Mouse (Mus musculus) testis, adult 2 months (tissue): Measurements from ENCODE around the gene Epha1.

Source experiments
- CTCF ChIP-seq: fragments of 200-500 bp; IDR thresholded peaks from 2 replicates; pipeline ENCODE4 v1.5.1; 2012; ENCODE audit warnings: low read depth, mild to moderate bottlenecking, inconsistent platforms, low read length, moderate library complexity; ENCODE audit not compliant: control insufficient read depth, insufficient read depth, insufficient replicate concordance
- POLR2A ChIP-seq: fragments of 200-500 bp; IDR thresholded peaks from 2 replicates; pipeline ENCODE4 v1.6.1; 2012; ENCODE audit warnings: low read depth, mild to moderate bottlenecking, inconsistent platforms, low read length, moderate library complexity; ENCODE audit not compliant: control insufficient read depth

- no peak for TF ChIP-seq CTCF
- no peak for TF ChIP-seq POLR2A
Measured at GRCm38 (mm10) chr6:42362497-42362896, 10.6 kb downstream of the Epha1 start.
